16 mouse cellular contexts compared by ENCODE assay signal in the genomic region with DNA sequence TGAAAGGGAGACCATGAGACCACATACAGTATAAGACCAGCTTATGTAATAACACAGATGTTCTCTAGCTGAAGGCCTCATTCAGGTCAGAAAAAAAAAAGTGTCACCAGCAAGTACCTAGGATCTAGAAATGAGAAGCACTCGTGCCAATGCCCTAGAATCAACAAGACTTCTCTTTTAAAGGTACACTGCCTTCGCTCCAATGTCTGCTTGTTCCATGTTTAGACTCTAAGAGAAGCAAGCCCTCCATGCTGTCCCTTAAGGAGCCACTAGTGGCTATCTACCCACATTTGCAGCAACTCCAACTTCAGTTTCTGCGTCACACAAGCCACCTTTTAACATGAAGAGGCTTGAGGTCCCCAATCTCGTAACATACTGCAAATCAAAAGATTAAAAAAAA.
DNase-seq lines count a peak whose midpoint lies in the region; TF ChIP-seq lines count a peak whose summit lies in the region.
"Had no signal": no experiment of that assay in that cellular context is flagged by ENCODE, and none has a peak within 500 bp of the region (broad histone marks: within the 10 kb centered on the region; RNA-seq: fewer than 3 reads in every experiment).

No protein-coding gene starts in this region.

- H3K36me3 ChIP-seq in limb, embryonic 10.5 days: no peaks in the 10 kb centered on the region
- H3K36me3 ChIP-seq: embryonic facial prominence, embryonic 12.5 days; forebrain, embryonic 15.5 days had no signal

- H3K27ac ChIP-seq in cerebellum, adult 2 months (ENCODE audit: insufficient read depth, low read length): no peak overlapping the region
- H3K27ac ChIP-seq in layer of hippocampus, adult 2 months: peak overlapping the region; percentile 69
- H3K27ac ChIP-seq in cortical plate, adult 2 months (ENCODE audit: insufficient read depth, low read length): no peak overlapping the region
- H3K27ac ChIP-seq in limb, embryonic 10.5 days: no peak overlapping the region
- H3K27ac ChIP-seq: embryonic facial prominence, embryonic 12.5 days; forebrain, embryonic 15.5 days; hindbrain, embryonic 14.5 days had no signal

- DNase-seq in cerebellum, adult 9-11 months: peak; percentile 15
- DNase-seq in cerebellum, adult 2 months: no peak
- DNase-seq in layer of hippocampus, adult 2 months (ENCODE audit: low spot score in 2 of 2): no peak
- DNase-seq in layer of hippocampus, postnatal 10 days (ENCODE audit: low spot score in 2 of 2): no peak
- DNase-seq in 416B (ENCODE audit: low read depth): peak; percentile 50
- DNase-seq in thymus, adult 18-20 months: no peak
- DNase-seq in limb, embryonic 10.5 days (ENCODE audit: low spot score): no peak
- DNase-seq: adrenal gland, postnatal 10 days; cerebellum, adult 11 months; cerebellum, postnatal 14 days; gastrocnemius, postnatal 14 days; heart, postnatal 10 days had no signal

- WGBS in cerebellum, adult 2 months: 51% methylated on average over 4 of the region's 4 CpGs
- 79% methylated on average over 4 of the region's 4 CpGs for WGBS in limb, embryonic 10.5 days

- no peak for TF ChIP-seq POLR2A in cerebellum, adult 2 months (IDR thresholded peaks at IDR 0.05; ENCODE audit: borderline replicate concordance, insufficient read depth, low read length)
- no peak for TF ChIP-seq POLR2A in cortical plate, adult 2 months (IDR thresholded peaks at IDR 0.05; ENCODE audit: extremely low read depth, insufficient read depth, low read length)

- TF ChIP-seq CTCF in cerebellum, adult 2 months (IDR thresholded peaks at IDR 0.05; ENCODE audit: borderline replicate concordance, insufficient read depth, low read depth, low read length): no peak
- TF ChIP-seq CTCF in layer of hippocampus, adult 2 months (conservative IDR thresholded peaks at IDR 0.05): peak; percentile 49
- TF ChIP-seq CTCF in cortical plate, adult 2 months (IDR thresholded peaks at IDR 0.05; ENCODE audit: extremely low read depth, insufficient read depth, low read length): no peak

- no peak overlapping the region for H3K4me3 ChIP-seq in cerebellum, adult 2 months (replicated peaks; ENCODE audit: insufficient read depth, low read depth, low read length)
- H3K4me3 ChIP-seq in layer of hippocampus, adult 2 months: peak overlapping the region; percentile 69
- peak overlapping the region; percentile 31 for H3K4me3 ChIP-seq in cortical plate, adult 2 months (ENCODE audit: insufficient read depth, low read length)
- H3K4me3 ChIP-seq in limb, embryonic 10.5 days: no peak overlapping the region
- H3K4me3 ChIP-seq: embryonic facial prominence, embryonic 12.5 days; forebrain, embryonic 15.5 days had no signal

- no peaks in the 10 kb centered on the region for H3K9me3 ChIP-seq in limb, embryonic 10.5 days (replicated peaks)
- H3K9me3 ChIP-seq: embryonic facial prominence, embryonic 12.5 days; forebrain, embryonic 15.5 days had no signal

- no peaks in the 10 kb centered on the region for H3K27me3 ChIP-seq in cerebellum, adult 2 months (ENCODE audit: control insufficient read depth, insufficient read depth, low read length)
- H3K27me3 ChIP-seq in limb, embryonic 10.5 days (ENCODE audit: low read depth, poor library complexity, severe bottlenecking): peaks cover 42% of the 10 kb centered on the region

- H3K4me1 ChIP-seq in cerebellum, adult 2 months (ENCODE audit: control insufficient read depth, insufficient read depth, low read length): peaks cover 10% of the 10 kb centered on the region; the same call in 1 of the 2 replicates
- peaks cover 10% of the 10 kb centered on the region; the same call in 1 of the 2 replicates for H3K4me1 ChIP-seq in cortical plate, adult 2 months (ENCODE audit: control insufficient read depth, insufficient read depth, low read length)
- peaks cover 24% of the 10 kb centered on the region for H3K4me1 ChIP-seq in limb, embryonic 10.5 days

Comparison
In these comparisons a context has a peak if more than half of its experiments do, and no peak if none do; other contexts are left out.
1. DNase-seq: peak in cerebellum, adult 9-11 months (single experiment) and 416B (single experiment); none in cerebellum, adult 2 months (0 of 2), layer of hippocampus, adult 2 months (0 of 2), layer of hippocampus, postnatal 10 days (0 of 2), thymus, adult 18-20 months (0 of 2) and limb, embryonic 10.5 days (single experiment).
2. H3K4me3 ChIP-seq: peak in layer of hippocampus, adult 2 months (single experiment) and cortical plate, adult 2 months (single experiment); none in cerebellum, adult 2 months (single experiment) and limb, embryonic 10.5 days (single experiment).